Mouse (Mus musculus): ENCODE measurements around the gene Bsnd.

The Bsnd gene

DNA sequence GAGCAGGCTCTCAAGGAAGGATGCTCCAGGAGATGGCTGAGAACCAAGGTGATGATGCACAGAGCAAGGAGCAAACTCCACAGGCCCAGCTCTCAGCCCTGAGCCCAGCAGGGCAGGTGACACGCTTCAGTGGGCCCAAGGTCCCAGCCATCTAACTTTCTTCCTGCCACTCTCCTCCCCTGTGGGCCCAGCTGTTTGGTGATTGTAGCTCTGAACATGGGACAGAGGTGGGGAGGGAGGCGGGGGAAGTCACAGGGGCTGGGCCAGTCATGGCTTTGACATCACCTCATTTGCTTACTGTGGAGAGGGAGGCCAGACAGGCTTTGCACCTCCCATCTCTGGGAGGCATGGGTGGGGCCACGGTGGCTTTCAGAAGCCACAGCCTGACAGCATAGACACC is at the start of gene Bsnd:
Gene Bsnd, minus strand, starts transcription at position 168 of the 400 bp plus-strand sequence.
- no peak for DNase-seq (ENCODE audit: low read depth)

DNA sequence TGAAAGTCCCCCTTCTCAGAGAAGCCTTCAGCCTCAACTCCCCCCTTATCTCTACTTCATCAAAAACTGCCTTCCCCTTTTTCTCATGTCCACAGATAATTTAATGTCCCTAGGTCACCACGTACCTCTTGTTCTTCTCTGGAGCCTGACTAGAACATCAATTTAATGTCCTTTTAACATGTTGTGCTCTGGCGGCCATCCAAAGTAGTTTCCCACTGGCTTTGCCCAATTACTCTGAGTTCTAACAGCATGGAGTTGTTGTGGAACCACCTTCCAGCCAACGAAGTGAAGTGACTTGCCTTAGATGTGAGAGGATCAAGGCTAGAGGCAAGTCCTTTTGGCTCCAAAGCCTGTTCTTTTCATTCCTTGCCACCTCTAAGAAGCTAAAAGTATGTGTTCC is 49.4 kb upstream of the Bsnd start:
- DNase-seq (ENCODE audit: low read depth): no peak

DNA sequence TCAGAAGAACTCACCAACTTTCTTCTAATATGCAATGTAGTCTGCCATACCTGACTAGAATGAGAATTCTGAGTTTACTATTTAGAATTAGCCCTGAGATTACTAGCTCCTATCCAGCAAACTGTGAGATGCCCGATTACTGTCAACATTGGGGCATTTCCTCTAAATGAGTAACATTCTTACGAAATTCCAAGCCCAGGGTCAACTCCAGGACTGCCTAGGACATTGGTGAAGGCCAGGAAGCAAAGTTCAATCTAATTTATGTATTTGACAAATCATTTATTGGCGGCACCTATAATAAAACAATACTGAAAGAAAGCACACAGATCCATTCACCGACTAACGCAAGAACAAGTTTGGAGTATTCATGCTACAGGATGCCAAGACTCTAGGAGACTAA is 47.7 kb upstream of the Bsnd start:
- DNase-seq (ENCODE audit: low read depth): no peak

DNA sequence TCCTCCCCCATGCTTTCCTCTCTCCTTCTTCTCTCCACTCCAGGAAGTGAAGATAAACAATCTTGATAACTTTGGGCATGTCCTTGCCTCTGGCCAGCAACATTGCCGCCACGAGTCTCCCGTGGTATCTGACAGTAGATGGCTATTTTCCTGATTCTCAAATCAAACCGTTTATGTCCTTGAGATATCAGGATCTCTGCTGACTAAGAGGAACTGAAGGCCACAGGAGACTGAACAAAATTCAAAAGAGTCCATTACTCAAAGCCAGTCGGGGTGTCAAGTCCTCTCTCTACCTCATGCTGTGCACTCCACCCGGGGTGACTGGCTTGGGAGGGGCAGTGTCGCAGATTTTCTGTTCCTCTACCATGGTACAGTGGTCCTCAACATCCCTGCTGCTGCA is 42.2 kb upstream of the Bsnd start:
- no peak for DNase-seq (ENCODE audit: low read depth)

DNA sequence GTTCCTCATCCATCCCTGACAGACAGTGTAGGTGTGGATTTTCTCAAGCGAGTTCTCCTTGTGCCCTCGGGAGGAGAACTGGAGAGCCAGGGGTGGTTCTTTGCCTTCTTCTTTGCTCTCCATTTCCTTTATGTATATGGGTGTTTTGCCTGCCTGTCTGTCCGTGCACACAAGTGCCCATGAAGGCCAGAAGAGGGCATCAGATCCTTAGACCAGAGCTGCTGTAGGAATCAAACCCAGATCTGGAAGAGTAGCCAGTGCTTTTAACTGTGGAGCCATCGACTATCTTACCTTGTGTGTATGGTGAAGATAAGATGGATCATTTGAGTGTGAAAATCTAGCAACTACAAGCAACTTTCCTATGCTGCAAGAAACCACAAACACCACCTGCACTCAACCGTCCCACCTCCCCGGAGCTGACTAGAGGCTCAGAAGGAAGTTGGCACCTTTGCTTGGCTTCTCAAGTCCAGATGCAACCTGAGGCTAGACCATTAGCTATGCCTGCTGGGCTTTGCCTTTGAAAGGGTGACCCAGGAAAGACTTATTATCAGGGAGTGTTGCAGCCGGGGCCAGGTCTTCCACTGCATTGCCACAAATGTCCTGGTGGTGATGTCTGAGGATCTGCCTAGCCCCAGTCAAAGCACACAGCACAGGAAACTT is 41.5 kb upstream of the Bsnd start:
- no peak for DNase-seq (ENCODE audit: low read depth)

DNA sequence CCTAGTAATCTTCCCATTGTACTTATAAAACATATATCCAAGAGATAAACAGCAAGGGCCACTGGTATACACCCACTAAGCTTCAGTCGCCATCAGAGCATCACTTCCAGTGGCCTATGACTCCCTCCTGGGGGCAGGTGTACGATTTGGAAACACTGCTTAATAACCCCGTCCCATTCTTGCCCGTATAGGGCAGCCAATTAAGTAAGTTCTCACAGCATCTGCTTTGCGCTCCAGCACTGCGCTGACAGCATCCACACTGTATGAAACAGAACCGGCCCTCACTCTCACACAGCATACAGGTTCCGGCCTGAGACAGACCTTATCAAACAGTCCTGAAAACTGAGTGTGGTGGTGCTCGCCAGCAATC is 38.0 kb upstream of the Bsnd start:
- DNase-seq (ENCODE audit: low read depth): no peak

DNA sequence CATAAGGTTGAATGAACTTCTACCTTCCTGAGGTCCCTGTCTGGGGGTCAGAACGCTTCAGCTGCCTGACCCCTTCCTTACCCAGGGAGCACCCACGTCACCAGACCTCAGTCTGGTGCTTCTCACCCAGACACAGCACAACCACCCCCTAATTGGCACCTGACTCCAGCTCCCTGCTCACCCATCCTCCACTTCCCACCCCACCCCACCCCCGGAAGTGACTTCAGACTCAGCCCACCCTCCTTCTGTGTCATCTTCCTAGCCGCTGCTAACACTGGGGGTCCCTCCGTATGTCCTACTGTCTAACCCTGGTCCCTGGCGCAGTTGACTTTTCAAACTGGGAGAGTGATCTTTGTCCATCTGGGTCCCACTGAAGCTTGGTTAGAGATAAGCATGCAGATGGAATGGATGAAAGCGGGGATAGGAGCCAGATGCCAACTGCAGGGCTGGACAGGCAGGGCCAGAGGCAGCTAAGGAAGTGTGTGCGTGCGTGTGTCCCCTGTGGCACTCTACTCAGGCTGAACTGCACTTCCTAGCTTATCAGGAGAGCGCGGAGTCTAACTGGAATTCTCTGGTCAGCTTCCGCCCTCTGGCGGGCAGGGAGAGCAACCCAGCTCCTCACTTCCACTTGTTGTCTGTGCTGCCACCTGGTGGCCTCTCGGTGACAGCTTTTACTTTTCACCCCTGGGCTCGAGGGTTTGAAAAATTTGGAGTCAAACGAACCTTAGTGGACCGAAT is 37.5 kb upstream of the Bsnd start:
- peak; percentile 93 for DNase-seq (ENCODE audit: low read depth)

DNA sequence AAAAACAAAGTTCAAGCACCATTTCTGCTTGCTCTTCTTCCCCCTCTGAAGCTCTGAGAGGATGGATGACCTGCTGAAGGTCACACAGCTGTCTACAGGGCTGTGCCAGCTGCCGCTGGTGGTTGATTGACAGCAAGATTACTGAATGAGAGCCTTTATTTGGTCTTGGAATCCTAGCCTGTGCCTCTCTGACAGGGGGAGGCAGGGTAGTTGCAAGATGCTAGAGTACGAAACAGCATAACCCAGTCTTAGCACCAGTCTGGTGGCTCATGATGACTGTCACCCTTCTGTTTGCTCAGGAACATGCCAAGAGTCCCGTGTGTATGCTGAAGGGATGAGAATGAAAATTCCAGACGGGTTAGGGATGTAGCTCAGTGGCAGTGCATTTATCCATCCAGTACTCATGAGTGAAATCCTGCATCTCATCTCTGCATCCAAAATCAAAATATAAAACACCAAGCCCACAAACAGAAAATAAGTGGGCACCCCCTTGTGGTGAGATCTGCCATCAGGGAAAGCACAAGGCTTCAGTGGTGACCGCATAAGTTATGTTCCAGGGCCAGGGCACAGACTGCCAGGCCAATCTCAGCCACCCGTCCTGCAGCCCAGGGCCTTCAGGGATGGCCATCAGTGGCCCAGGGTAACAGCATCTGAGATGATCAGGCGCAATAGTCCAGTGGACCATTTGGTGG is 35.9 kb upstream of the Bsnd start:
- no peak for DNase-seq (ENCODE audit: low read depth)

DNA sequence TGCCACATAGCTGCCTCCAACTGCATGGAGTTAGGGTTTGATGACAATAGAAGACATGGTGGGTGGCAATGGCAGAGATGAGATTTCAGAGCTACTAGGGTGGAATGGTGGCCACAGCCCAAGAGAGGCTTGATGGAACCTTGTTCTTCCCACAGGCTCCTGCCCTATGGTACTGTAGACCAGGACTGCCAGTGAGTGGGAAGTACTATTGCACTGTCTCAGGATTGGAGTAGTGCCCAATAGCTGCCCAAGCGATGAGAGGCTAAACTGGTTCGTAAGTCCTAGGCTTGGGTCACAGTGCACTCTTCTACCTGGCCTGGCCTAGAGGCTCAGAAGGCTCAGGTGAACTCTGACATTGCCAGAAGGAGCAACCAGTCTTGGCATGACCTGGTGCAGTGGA is 32.9 kb upstream of the Bsnd start:
- DNase-seq (ENCODE audit: low read depth): no peak

DNA sequence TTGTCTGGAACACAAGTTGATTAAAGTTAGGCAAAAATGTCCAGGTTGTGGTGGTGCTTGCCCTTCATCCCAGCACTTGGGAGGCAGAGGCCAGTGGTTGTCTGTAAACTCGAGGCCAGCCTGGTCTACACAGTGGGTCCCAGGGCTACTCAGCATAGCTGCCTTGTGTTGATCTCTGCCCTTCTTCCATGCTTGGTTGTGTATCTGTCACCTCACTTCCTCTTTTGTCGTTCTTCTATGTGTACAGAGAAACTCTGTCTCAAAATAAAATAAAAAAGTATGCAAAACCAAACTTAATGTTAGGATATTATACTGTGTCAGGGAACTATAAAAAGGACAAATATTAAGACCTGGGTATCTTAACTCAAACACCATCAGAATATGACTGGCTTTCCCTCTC is 32.0 kb upstream of the Bsnd start:
- DNase-seq (ENCODE audit: low read depth): no peak

DNA sequence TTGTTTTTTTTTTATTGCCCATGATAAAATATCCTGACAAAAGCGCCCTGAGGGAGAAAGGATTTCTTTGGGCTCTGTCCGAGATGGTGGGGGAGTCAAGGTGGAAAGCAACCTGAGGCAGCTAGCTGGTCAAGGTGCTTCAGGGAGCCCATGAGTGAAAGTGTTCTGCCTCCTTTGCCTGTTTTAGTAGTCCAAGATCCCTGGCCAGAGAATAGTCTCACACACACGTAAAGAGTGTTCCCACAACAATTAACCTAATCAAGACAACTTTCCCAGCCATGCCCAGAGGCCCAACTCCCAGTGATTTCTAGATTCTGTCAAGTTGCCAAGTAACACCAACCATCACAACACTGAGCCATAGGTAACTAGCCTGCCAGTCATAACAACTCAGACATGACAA is 30.5 kb upstream of the Bsnd start:
- DNase-seq (ENCODE audit: low read depth): no peak

DNA sequence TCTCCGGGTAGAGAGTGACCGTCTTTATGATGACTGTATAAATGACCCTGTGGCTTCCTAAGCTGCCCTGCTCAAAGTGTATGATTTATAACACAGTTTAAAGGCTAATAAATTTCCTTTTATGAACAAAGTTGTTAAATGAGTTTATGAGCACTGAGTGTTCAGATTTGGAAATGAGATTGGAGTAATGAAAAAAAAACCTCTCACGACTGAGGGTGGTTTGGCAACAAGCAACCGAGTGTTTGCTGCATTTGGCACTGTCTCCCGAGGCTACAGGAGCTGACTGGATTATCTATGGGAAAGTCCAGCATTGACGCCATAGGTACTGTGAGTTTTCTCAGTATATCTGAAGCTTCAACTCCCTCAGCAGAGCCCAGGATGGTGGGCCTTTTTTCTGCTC is 22.5 kb upstream of the Bsnd start:
- DNase-seq (ENCODE audit: low read depth): no peak

DNA sequence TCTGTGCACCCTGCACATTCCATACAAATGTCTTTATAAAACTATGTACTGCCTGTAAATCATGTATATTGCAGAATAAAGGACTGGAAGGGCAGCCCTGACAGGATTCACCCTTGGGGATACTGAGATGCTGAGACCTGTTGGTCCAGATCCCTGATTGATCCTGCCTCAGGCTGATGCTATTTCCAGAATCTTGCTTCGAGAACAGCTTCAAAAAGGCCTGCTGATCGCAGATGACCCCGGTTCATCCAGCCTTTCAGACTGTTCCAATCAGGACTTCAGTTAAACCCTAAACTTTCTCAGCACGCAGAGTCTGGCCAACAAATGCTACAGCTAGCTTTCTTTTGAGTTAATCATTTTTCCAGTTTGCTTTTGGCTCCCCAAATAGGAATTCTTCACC is 17.8 kb upstream of the Bsnd start:
- no peak for DNase-seq (ENCODE audit: low read depth)

DNA sequence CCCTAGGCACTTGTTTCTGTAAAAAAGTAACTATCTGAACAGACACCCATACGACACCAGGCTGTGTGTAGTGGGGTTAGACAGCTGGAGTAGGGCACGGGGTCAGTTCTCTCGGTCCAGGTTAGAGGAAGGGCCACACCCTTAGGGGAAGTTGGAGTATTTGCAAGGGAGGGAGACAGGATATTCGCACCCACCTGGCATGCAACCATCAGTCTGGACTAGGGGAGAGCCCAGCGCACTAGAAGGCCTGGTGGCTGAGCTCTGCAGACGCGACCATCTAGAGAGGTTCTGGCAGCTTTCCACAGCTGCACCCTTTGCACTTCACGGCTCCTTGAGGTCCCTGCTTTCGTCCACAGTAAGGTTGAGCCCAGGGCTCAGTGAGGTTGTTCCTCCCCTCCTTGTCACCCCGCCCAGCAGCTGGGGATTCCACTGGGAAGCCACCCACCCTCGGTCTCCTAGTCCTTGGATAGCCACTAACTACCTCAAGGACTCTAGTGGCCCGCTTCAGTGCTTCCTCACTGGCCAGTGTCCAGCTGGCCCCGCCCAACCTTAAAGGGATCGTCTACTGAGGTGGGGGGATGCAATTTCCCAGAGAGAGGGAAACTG is 13.5 kb upstream of the Bsnd start:
- DNase-seq (ENCODE audit: low read depth): no peak

DNA sequence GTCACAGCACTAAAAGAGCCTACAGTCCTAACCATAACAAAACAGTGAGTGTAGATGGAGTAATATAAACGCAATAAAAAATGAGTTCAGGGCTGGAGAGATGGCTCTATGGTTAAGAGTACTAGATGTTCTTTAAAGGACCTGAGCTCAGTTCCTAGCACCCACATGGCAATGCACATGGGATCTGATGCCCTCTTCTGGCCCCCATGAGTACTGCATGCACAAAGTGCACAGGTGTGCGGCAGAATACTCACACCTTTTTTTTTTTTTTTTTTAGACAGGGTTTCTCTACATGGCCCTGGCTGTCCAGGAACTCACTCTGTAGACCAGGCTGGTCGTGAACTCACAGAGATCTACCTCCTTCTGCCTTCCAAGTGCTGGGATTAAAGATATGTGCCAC is 11.5 kb upstream of the Bsnd start:
- no peak for DNase-seq (ENCODE audit: low read depth)

DNA sequence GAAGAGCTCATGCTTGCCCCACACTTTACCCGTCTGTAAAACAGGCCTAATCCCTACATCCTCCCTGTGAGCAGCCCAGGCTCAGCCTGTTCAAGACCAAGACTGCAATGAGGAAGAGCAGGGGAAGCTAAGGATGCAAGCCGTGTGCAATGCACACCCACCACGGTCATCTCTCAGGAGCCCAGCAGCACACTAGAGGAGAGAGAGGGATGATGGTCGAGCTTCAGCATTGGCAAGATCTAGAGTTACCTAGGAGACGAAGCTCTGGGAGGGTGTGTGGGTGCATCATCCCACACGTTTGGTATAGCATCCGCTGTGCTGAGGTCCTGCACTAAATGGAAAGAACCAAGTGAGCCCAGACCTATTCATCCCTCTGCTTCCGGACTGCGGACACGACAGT is 8.0 kb upstream of the Bsnd start:
- DNase-seq (ENCODE audit: low read depth): no peak

DNA sequence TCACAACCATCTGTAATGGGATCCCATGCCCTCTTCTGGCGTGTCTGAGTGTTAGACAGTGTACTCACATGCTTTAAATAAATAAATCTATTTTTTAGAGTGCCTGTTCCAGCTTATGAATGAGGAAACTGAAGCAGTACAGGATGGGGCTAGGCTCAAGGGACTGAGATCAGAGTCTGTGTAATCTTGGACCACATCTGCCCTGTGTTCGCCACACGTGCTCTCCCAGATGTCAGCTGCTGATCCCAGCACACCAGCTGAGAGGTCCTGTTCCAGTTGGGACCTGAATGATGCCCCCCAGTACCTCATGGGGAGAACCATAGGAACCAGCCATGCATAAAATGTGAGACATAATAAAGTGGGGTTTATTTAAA is 6.4 kb upstream of the Bsnd start:
- no peak for DNase-seq (ENCODE audit: low read depth)

DNA sequence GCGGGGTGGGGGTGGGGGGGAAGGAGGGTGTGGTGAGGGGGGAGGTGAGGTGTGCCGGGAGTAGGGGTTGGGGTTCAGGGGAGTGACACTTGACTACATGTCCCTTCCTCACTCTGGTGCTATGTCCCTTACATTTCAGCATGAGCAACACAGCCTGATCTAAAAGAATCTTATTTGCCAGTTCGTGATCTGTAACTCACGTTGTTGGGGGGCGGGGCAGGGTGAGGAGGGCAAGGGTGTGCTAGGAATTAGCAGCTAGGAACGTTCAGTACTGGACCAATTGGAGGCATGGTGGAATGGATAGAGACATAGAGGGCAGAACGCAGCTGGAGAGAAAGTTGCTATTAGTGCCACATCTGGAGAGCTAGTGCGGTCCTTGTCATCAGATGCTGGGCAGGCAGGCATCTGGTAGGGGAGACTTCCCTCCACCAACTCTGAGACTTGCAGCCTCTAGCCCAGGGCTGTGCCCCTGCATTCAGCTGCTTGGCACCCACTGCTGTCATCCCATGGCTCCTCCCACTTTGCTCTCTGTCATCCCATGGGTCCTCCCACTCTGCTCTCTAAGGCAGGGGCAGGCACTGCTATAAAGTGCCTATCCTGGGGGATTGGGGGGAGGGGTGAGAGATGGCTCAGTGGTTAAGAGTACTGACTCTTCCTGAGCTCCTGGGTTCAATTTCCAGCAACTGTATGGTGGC is 5.8 kb upstream of the Bsnd start:
- no peak for DNase-seq (ENCODE audit: low read depth)

DNA sequence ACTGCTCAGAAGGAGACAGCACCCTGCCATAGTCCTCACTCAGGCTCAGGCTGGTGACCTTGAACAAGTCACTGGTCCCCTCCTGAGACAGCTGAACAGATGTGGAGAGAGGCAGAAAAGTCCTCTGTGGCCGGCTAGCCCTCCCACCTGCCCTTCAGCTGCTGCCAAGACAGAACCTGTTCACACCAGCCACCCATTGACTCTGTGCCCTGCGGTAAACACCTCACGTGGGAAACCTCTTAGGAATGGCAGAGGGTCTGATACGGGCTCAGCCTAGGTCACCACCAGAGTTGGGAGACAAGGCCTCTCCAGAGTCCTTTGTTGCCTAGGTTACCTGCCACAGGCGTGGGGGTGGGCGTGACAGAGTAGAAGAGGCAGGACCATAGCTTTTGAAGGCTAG is 4.8 kb upstream of the Bsnd start:
- no peak for DNase-seq (ENCODE audit: low read depth)

DNA sequence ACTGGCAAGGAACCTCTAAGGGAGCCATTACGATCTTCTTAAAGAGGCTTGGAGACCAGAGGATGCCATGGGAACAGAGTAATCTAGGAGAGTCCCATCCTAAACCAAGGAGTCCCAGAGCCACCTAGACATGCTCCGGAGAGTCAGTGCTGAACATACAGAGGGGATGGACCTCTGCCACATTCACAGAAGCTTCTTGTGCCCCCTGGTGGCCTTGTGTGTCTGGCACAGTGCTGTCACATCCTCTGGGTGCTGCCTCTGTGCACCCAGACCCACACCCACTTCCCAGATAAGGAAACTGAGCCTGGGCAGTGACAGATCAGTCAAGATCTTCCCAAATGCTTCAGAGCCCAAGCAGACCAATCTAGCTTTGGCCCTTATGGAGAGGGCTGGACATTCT is 1.6 kb upstream of the Bsnd start:
- peak; percentile 22 for DNase-seq (ENCODE audit: low read depth)

DNA sequence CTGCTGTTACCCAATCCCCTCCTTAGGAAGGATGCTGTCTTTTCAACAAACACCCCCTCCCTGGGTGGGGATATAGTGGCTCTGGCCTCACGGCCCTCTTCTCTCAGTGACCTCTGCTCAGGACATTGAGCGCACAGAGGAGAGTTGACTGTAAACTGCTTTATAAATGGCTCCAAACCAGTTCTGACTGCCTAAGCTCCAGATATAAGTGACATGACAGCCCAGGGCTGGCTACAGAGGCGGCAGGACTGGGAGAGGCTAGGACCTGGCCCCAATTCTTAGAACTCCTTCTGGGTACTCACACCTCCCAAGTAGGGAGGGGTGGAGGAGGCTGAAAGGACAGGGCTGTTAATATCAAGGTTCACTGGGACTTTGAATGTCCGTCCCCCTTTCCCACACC is 1.5 kb downstream of the Bsnd start:
- no peak for DNase-seq (ENCODE audit: low read depth)

DNA sequence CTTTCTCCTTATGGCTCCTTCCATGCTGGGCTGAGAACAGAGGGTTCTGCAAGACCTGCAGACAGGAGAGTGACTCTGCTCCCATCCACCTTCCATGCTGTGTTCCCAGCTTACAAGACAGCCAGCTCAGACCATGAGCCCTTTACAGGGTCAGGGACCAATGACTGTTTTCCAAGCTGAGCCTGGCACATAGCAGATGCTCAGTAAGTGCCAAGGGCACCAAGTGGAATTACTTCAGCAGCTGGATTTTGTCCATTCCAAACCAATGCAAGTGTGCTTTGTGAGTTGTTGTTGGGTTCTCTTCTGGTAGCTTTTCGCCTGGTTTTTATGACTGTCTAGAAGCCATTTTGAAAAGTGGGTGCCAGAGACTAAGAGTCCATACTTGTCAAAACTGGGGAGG is 8.3 kb downstream of the Bsnd start:
- DNase-seq (ENCODE audit: low read depth): no peak

Measured in naive thymus-derived CD4-positive, alpha-beta T cell, adult 2 months (primary cell).